Mouse (Mus musculus) G1E (cell line): ENCODE measurements at regions not wholly inside any gene's neighbourhood (a gene's known extent, or its start where the extent isn't known, plus 50 kb on each side); places are given as distances from the start of the nearest gene placed in this dataset.

Experiments
- CTCF ChIP-seq: IDR thresholded peaks from 2 replicates; pipeline ENCODE4 v1.5.1; 2012; ENCODE audit warnings: low read depth, low read length, inconsistent platforms, mixed read lengths
- GATA1 ChIP-seq: IDR thresholded peaks from 2 replicates; pipeline ENCODE4 v1.6.1; 2012; ENCODE audit warnings: borderline replicate concordance, low read length, inconsistent platforms, mixed read lengths
- GATA2 ChIP-seq: IDR thresholded peaks from 2 replicates; pipeline ENCODE4 v1.6.1; 2012; ENCODE audit warnings: low read depth, low read length, inconsistent platforms, borderline replicate concordance
- POLR2AphosphoS5 ChIP-seq: IDR thresholded peaks from 2 replicates; pipeline ENCODE4 v1.6.1; 2012; ENCODE audit warnings: low read depth, low read length, inconsistent platforms; ENCODE audit not compliant: insufficient replicate concordance
- TAL1 ChIP-seq: conservative IDR thresholded peaks from 2 replicates; pipeline ENCODE4 v1.6.1; 2012; ENCODE audit warnings: low read depth, low read length, inconsistent platforms, mixed read lengths

DNA sequence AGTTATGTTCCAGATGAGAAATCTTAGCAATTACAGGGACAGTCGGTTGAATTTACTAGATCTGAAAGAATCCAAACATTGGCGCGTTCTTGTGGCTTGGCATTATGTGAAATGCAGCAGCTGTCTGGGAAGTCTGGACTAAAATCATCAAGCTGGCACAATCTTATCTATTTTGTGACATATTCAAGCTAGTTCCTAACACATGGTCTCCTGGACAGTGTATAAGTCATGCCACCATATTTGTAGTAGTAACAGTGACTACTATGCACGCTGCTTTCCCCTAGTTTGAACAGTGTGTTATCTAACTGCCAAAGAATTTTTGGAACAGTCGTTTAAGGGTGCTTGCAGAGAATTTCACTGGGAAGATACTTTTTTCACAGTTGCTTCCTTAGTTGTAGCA, 396.8 kb downstream of the Ppp1r3a start:
- TF ChIP-seq CTCF, result no peak
- TF ChIP-seq GATA2, result no peak
- TF ChIP-seq GATA1, result no peak
- TF ChIP-seq TAL1, result no peak
- no peak for TF ChIP-seq POLR2AphosphoS5
